Mouse (Mus musculus) midbrain, embryonic 16.5 days (tissue): ENCODE measurements around the gene Asf1b. TPM values are rescaled to one million over a fixed set of nuclear protein-coding genes. Genes with fewer than 3 reads are reported as not detected.

ENCODE experiments used
- ATAC-seq: fragments of 200-750 bp; cut with Nextera tagmentation; 2 replicates; pipeline ENCODE4 v1.8.0; 2017; ENCODE audit warnings: moderate TSS enrichment
- H3K27ac ChIP-seq: fragments of 300-500 bp; sonication (generic); 2 replicates; pipeline ENCODE4 v1.5.1; 2014; ENCODE audit warnings: mild to moderate bottlenecking, low read length, mixed read lengths
- H3K27me3 ChIP-seq: fragments of 300-500 bp; sonication (generic); 2 replicates; pipeline ENCODE4 v1.6.1; 2014; ENCODE audit warnings: low read depth, low read length, mixed read lengths; ENCODE audit not compliant: control insufficient read depth, insufficient read depth
- H3K36me3 ChIP-seq: fragments of 300-500 bp; sonication (generic); 2 replicates; pipeline ENCODE4 v1.6.1; 2014; ENCODE audit warnings: mild to moderate bottlenecking, low read length, moderate library complexity, mixed read lengths; ENCODE audit not compliant: control insufficient read depth, insufficient read depth
- H3K4me1 ChIP-seq: fragments of 300-500 bp; sonication (generic); 2 replicates; pipeline ENCODE4 v1.6.1; 2014; ENCODE audit warnings: mild to moderate bottlenecking, low read length, mixed read lengths; ENCODE audit not compliant: control insufficient read depth, insufficient read depth
- H3K4me2 ChIP-seq: fragments of 300-500 bp; sonication (generic); 2 replicates; pipeline ENCODE4 v1.6.1; 2014; ENCODE audit warnings: mild to moderate bottlenecking, low read length, mixed read lengths
- H3K4me3 ChIP-seq: fragments of 300-500 bp; sonication (generic); 2 replicates; pipeline ENCODE4 v1.5.1; 2014; ENCODE audit warnings: low read depth, mild to moderate bottlenecking, low read length, moderate library complexity, mixed read lengths
- H3K9ac ChIP-seq: fragments of 300-500 bp; sonication (generic); 2 replicates; pipeline ENCODE4 v1.6.1; 2014; ENCODE audit warnings: low read depth, low read length, mixed read lengths
- H3K9me3 ChIP-seq: fragments of 300-500 bp; sonication (generic); replicated peaks from 2 replicates; pipeline ENCODE4 v1.6.1; 2014; ENCODE audit warnings: mild to moderate bottlenecking, low read length, mixed read lengths; ENCODE audit not compliant: control insufficient read depth, poor library complexity, severe bottlenecking
- whole genome bisulfite sequencing: fragments of 180-500 bp; shearing (Covaris S2); extraction: QIAGEN DNeasy Blood & Tissue Kit; methylation state at CpG from one replicate; pipeline ENCODE4 v1.1.7; 2014; 5-methylcytosine and 5-hydroxymethylcytosine counted together
- polyA plus RNA-seq: library from polyadenylated mRNA; unstranded; fragments of >200 nt; fragmentation: Nextera tagmentation; extraction: Ambion mirVana; gene quantifications from 2 replicates; pipeline ENCODE4 v1.2.1, GENCODE M21; 2015

The Asf1b gene
- polyA plus RNA-seq, 1 experiment from 2014 or later = 6.1 TPM

GRCm38 (mm10) chr8:83941066-83941677, 14.1 kb upstream of the Asf1b start:
- Histone ChIP-seq H3K9me3 (no peaks in the 10 kb centered on the region), H3K4me2 (no peak overlapping the region), H3K9ac (no peak overlapping the region), H3K27ac (no peak overlapping the region), H3K36me3 (peaks cover 30% of the 10 kb centered on the region), H3K4me3 (no peak overlapping the region), H3K27me3 (no peaks in the 10 kb centered on the region), H3K4me1 (no peaks in the 10 kb centered on the region)
- 91% methylated on average over 6 of the region's 6 CpGs for WGBS
- no peak for ATAC-seq

GRCm38 (mm10) chr8:83942446-83942845, 12.9 kb upstream of the Asf1b start:
- H3K36me3 ChIP-seq = peaks cover 19% of the 10 kb centered on the region
- H3K27ac ChIP-seq = no peak overlapping the region
- no peak overlapping the region for H3K4me2 ChIP-seq
- 76% methylated on average over 1 of the region's 1 CpGs for WGBS
- no peaks in the 10 kb centered on the region for H3K4me1 ChIP-seq
- ATAC-seq = no peak
- no peak overlapping the region for H3K9ac ChIP-seq
- no peak overlapping the region for H3K4me3 ChIP-seq
- H3K9me3 ChIP-seq = no peaks in the 10 kb centered on the region
- H3K27me3 ChIP-seq = no peaks in the 10 kb centered on the region

GRCm38 (mm10) chr8:83945540-83945939, 9.8 kb upstream of the Asf1b start:
- Histone ChIP-seq H3K9me3 (no peaks in the 10 kb centered on the region), H3K27ac (no peak overlapping the region), H3K4me1 (no peaks in the 10 kb centered on the region), H3K36me3 (no peaks in the 10 kb centered on the region; the same call in 1 of the 2 replicates), H3K9ac (no peak overlapping the region), H3K27me3 (no peaks in the 10 kb centered on the region), H3K4me3 (no peak overlapping the region), H3K4me2 (no peak overlapping the region)
- no peak for ATAC-seq
- WGBS = 72% methylated on average over 3 of the region's 3 CpGs

GRCm38 (mm10) chr8:83954749-83955105, 580 bp upstream of the Asf1b start:
- Histone ChIP-seq H3K4me1 (peaks cover 6% of the 10 kb centered on the region), H3K36me3 (no peaks in the 10 kb centered on the region), H3K9ac (peak overlapping the region; percentile 50), H3K27ac (peak overlapping the region; percentile 60), H3K9me3 (no peaks in the 10 kb centered on the region), H3K4me2 (peak overlapping the region; percentile 97), H3K4me3 (peak overlapping the region; percentile 46), H3K27me3 (no peaks in the 10 kb centered on the region)
- under 1% methylated on average over 14 of the region's 14 CpGs for WGBS
- ATAC-seq = no peak

GRCm38 (mm10) chr8:83955958-83956218, 581 bp downstream of the Asf1b start:
- Histone ChIP-seq H3K9me3 (no peaks in the 10 kb centered on the region), H3K27me3 (no peaks in the 10 kb centered on the region), H3K4me1 (peaks cover 6% of the 10 kb centered on the region), H3K9ac (no peak overlapping the region), H3K36me3 (no peaks in the 10 kb centered on the region), H3K27ac (no peak overlapping the region), H3K4me2 (peak overlapping the region; percentile 97), H3K4me3 (peak overlapping the region; percentile 46)
- ATAC-seq = no peak
- WGBS = 1% methylated on average over 15 of the region's 15 CpGs

- no peaks in the 10 kb centered on the region for H3K36me3 ChIP-seq
- no peak overlapping the region for H3K27ac ChIP-seq
- no peak overlapping the region for H3K4me3 ChIP-seq
- H3K4me1 ChIP-seq = peaks cover 6% of the 10 kb centered on the region
- H3K27me3 ChIP-seq = no peaks in the 10 kb centered on the region
- H3K9me3 ChIP-seq = no peaks in the 10 kb centered on the region
- H3K4me2 ChIP-seq = no peak overlapping the region
- 21% methylated on average over 1 of the region's 1 CpGs for WGBS
- no peak overlapping the region for H3K9ac ChIP-seq
- ATAC-seq = no peak
These were observed 1.5 kb downstream of the Asf1b start for GRCm38 (mm10) chr8:83956789-83957188.

GRCm38 (mm10) chr8:83964015-83964765, 8.9 kb downstream of the Asf1b start:
- WGBS = 89% methylated on average over 5 of the region's 5 CpGs

GRCm38 (mm10) chr8:83967701-83968100, 12.4 kb downstream of the Asf1b start:
- Histone ChIP-seq H3K4me3 (no peak overlapping the region), H3K9me3 (no peaks in the 10 kb centered on the region), H3K9ac (no peak overlapping the region), H3K36me3 (no peaks in the 10 kb centered on the region), H3K4me1 (peaks cover 7% of the 10 kb centered on the region; the same call in 1 of the 2 replicates), H3K27me3 (no peaks in the 10 kb centered on the region), H3K4me2 (no peak overlapping the region), H3K27ac (no peak overlapping the region)
- WGBS = 95% methylated on average over 7 of the region's 7 CpGs
- no peak for ATAC-seq

More at GRCm38 (mm10) chr8:83964015-83964765, 8.9 kb downstream of the Asf1b start:
- H3K4me1 ChIP-seq = no peaks in the 10 kb centered on the region
- H3K4me2 ChIP-seq = no peak overlapping the region
- H3K4me3 ChIP-seq = no peak overlapping the region
- H3K36me3 ChIP-seq = no peaks in the 10 kb centered on the region
- H3K27me3 ChIP-seq = no peaks in the 10 kb centered on the region
- no peak overlapping the region for H3K9ac ChIP-seq
- H3K27ac ChIP-seq = no peak overlapping the region
- H3K9me3 ChIP-seq = no peaks in the 10 kb centered on the region
- no peak for ATAC-seq

- H3K4me2 ChIP-seq = no peak overlapping the region
- no peak overlapping the region for H3K4me3 ChIP-seq
- H3K9me3 ChIP-seq = no peaks in the 10 kb centered on the region
- no peak overlapping the region for H3K9ac ChIP-seq
- H3K4me1 ChIP-seq = peaks cover 19% of the 10 kb centered on the region
- no peaks in the 10 kb centered on the region for H3K27me3 ChIP-seq
- ATAC-seq = no peak
- no peak overlapping the region for H3K27ac ChIP-seq
- no peaks in the 10 kb centered on the region for H3K36me3 ChIP-seq
- 82% methylated on average over 4 of the region's 4 CpGs for WGBS
These were observed 15.8 kb downstream of the Asf1b start for GRCm38 (mm10) chr8:83971121-83971520.
